Mouse (Mus musculus) bone marrow, adult 2 months (tissue): ENCODE results near the gene Arl4c.

ENCODE experiments used
- CTCF ChIP-seq: fragments of 200-500 bp; IDR thresholded peaks from 2 replicates; pipeline ENCODE4 v1.5.1; 2011; ENCODE audit warnings: low read length, control low read depth; ENCODE audit not compliant: control insufficient read depth, insufficient read depth
- POLR2A ChIP-seq: fragments of 200-500 bp; IDR thresholded peaks from 2 replicates; pipeline ENCODE4 v1.6.1; 2011; ENCODE audit warnings: low read depth, mild to moderate bottlenecking, control low read depth, low read length, borderline replicate concordance; ENCODE audit not compliant: control insufficient read depth

- TF ChIP-seq POLR2A: no peak
- no peak for TF ChIP-seq CTCF
These were observed 25.3 kb upstream of the Arl4c start for GRCm38 (mm10) chr1:88727369-88727768.
